Mouse (Mus musculus): ENCODE measurements around the gene Vmn1r29.
"Not testable (repeated sequence)": the region's sequence is repeated elsewhere in the genome, so short reads cannot be mapped to it uniquely, and the experiment has no call there.

Gene Vmn1r29

DNA sequence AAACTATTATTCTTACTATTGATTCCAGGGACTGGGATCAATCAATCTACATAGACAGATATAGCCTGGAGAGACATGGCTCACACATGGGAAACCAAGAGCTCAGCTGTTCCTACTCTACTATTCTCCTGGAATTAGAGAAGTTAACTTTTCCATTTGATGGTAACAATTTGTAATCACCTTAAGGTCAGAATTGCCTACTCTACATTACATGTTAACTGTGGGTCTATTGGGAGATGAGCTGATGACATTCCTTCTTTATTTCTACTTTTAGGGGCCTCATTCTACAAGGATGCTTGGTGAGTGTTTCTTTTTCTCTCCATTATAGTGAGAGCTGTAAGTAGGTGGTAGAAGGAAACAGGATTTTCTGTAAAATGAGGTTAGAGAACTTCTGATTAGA lies at the start of gene Vmn1r29:
Vmn1r29 (plus strand) TSS at position 301 of the 400 bp plus-strand sequence.
- in situ Hi-C loops (cut with MboI, MseI), result no loop called here

- in situ Hi-C loops (cut with MboI, MseI), result no loop called here
Measured at GRCm38 (mm10) chr6:58261737-58262136, 39.6 kb upstream of the Vmn1r29 start, which contains the start of gene Vmn1r28. Vmn1r28 (plus strand) TSS chr6:58262037.

DNA sequence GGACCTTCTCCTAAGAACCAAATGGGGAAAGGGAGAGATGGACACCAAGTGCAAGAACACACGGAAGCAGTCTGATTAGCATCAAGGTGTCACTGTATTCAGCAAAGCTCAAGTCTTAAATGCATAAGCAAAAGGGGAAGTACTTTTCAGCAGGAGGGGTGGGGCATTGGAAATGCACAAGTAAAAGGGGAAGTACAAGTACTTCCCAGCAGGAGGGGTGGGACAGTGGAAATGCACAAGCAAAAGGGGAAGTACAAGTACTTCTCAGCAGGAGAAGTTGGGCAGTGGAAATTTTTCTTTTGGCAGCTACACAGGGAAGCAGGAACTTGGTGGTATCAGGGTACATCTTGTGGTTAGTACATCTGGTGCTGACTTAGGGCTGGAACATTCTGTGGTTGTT lies 21.7 kb upstream of the Vmn1r29 start:
- in situ Hi-C loops (cut with MboI, MseI), result not testable (repeated sequence)

DNA sequence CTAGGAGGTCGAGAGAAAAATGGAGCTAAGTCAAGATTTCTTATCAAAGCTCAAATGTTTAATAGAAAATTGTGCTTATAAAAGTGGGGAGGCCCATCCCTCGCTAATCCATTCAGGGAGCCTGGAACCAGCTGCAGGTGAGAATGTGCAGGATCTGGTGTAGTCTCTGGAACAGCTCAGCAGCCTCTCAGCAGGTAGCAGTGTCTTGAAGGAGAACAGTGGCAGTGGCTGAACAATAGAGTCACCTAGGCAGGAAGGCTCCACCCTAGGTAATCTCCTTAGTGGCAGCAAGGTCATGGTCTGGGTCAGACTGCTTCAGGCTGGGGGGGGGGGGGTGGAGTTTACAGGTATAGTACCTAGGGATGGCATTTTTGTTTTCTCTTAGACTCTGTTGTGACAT lies 9.1 kb upstream of the Vmn1r29 start:
- in situ Hi-C loops (cut with MboI, MseI), result no loop called here

- in situ Hi-C loops (cut with MboI, MseI), result not testable (repeated sequence)
Measured at GRCm38 (mm10) chr6:58298511-58298910, 2.8 kb upstream of the Vmn1r29 start.

GRCm38 (mm10) chr6:58330686-58331085 lies 29.3 kb downstream of the Vmn1r29 start:
- in situ Hi-C loops (cut with MboI, MseI), result not testable (repeated sequence)
